32 mouse cellular contexts compared by ENCODE assay signal in the genomic region with DNA sequence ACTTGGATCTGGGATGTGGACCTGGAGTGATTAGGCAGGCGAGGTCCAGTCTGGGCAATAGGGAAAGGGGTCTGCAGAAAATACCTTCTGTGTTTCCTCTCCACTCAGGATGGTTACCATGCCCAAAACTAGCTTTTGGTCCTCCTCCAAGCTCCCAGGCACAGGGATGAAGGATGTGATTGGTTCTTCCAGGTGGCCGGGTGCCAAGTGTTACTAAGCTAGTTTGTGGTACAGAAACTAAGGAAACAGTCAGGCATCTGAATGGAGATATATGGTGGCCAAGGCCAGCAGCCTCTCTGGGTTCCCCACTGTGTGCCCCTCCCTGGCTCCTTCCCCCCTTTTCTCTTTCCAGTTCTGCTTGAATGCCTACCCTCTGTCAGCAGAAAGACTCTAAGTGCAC. TPM values are rescaled to one million over a fixed set of nuclear protein-coding genes. Genes with fewer than 3 reads are reported as not detected.
A peak's percentile ranks its signal among the peaks of the same experiment; 100 is the strongest.
DNase-seq lines count a peak whose midpoint lies in the region; ATAC-seq and TF ChIP-seq lines count a peak whose summit lies in the region.
"Had no signal": no experiment of that assay in that cellular context is flagged by ENCODE, and none has a peak within 500 bp of the region (broad histone marks: within the 10 kb centered on the region; RNA-seq: fewer than 3 reads in every experiment).

No protein-coding gene starts in this region.

- ATAC-seq in intestine, embryonic 14.5 days (replicated peaks; ENCODE audit: low FRiP score, low TSS enrichment, low read depth) = no peak
- ATAC-seq in intestine, embryonic 15.5 days = no peak
- ATAC-seq in lung, postnatal 0 days = 0 out of 2 replicates have a peak, but pooled peaks have one; percentile 5
- ATAC-seq: forebrain, embryonic 15.5 days; midbrain, embryonic 15.5 days; Patski had no signal

- TF ChIP-seq EP300 in lung, postnatal 0 days (IDR thresholded peaks at IDR 0.05) = no peak

- H3K4me3 ChIP-seq in intestine, embryonic 14.5 days (ENCODE audit: low read depth, low read length) = no peak overlapping the region
- no peak overlapping the region for H3K4me3 ChIP-seq in intestine, embryonic 15.5 days (replicated peaks)
- H3K4me3 ChIP-seq in lung, postnatal 0 days (ENCODE audit: low read depth, low read length) = no peak overlapping the region
- H3K4me3 ChIP-seq in lung, adult 2 months (replicated peaks; ENCODE audit: extremely low read depth, low read depth, low read length) = no peak overlapping the region
- no peak overlapping the region for H3K4me3 ChIP-seq in kidney, adult 2 months (ENCODE audit: insufficient read depth, low read depth, low read length)
- H3K4me3 ChIP-seq: forebrain, embryonic 15.5 days; gastrocnemius, adult 2 months; heart, adult 2 months; heart, embryonic 13.5 days; hindbrain, embryonic 15.5 days; kidney, embryonic 15.5 days; layer of hippocampus, adult 2 months; midbrain, embryonic 15.5 days had no signal

- no peak overlapping the region for H3K4me2 ChIP-seq in intestine, embryonic 14.5 days (ENCODE audit: low read length)
- no peak overlapping the region for H3K4me2 ChIP-seq in intestine, embryonic 15.5 days (replicated peaks)
- H3K4me2 ChIP-seq in lung, postnatal 0 days (replicated peaks; ENCODE audit: low read depth, low read length) = no peak overlapping the region
- H3K4me2 ChIP-seq: forebrain, embryonic 15.5 days; heart, embryonic 13.5 days; hindbrain, embryonic 15.5 days; kidney, embryonic 15.5 days; midbrain, embryonic 15.5 days had no signal

- 72% methylated on average over 2 of the region's 2 CpGs for WGBS in intestine, embryonic 14.5 days
- 81% methylated on average over 2 of the region's 2 CpGs for WGBS in intestine, embryonic 15.5 days
- 53% methylated on average over 2 of the region's 2 CpGs for WGBS in lung, postnatal 0 days
- WGBS in lung, adult 2 months = 64% methylated on average over 2 of the region's 2 CpGs
- 87% methylated on average over 2 of the region's 2 CpGs for WGBS in kidney, adult 2 months

- no peaks in the 10 kb centered on the region for H3K27me3 ChIP-seq in intestine, embryonic 14.5 days (replicated peaks; ENCODE audit: control insufficient read depth, insufficient read depth, low read length)
- no peaks in the 10 kb centered on the region for H3K27me3 ChIP-seq in intestine, embryonic 15.5 days (replicated peaks)
- no peaks in the 10 kb centered on the region for H3K27me3 ChIP-seq in lung, postnatal 0 days (replicated peaks; ENCODE audit: insufficient read depth, low read length)
- no peaks in the 10 kb centered on the region for H3K27me3 ChIP-seq in kidney, adult 2 months (replicated peaks; ENCODE audit: control insufficient read depth, insufficient read depth, low read length)
- H3K27me3 ChIP-seq: forebrain, embryonic 15.5 days; heart, embryonic 13.5 days; hindbrain, embryonic 15.5 days; kidney, embryonic 15.5 days; midbrain, embryonic 15.5 days had no signal

- no peaks in the 10 kb centered on the region for H3K4me1 ChIP-seq in intestine, embryonic 14.5 days (replicated peaks; ENCODE audit: control insufficient read depth, insufficient read depth, low read length)
- no peaks in the 10 kb centered on the region for H3K4me1 ChIP-seq in intestine, embryonic 15.5 days (replicated peaks)
- H3K4me1 ChIP-seq in lung, postnatal 0 days (ENCODE audit: insufficient read depth, low read depth, low read length) = no peaks in the 10 kb centered on the region
- no peaks in the 10 kb centered on the region for H3K4me1 ChIP-seq in lung, adult 2 months (ENCODE audit: control insufficient read depth, insufficient read depth, low read length)
- no peaks in the 10 kb centered on the region for H3K4me1 ChIP-seq in kidney, adult 2 months (ENCODE audit: control insufficient read depth, insufficient read depth, low read length)
- H3K4me1 ChIP-seq: forebrain, embryonic 15.5 days; heart, embryonic 13.5 days; hindbrain, embryonic 15.5 days; kidney, embryonic 15.5 days; midbrain, embryonic 15.5 days had no signal

- TF ChIP-seq CTCF in lung, postnatal 0 days (IDR thresholded peaks at IDR 0.05) = no peak
- TF ChIP-seq CTCF in lung, adult 2 months (IDR thresholded peaks at IDR 0.05; ENCODE audit: insufficient read depth, low read length) = no peak
- TF ChIP-seq CTCF in kidney, adult 2 months (conservative IDR thresholded peaks at IDR 0.05; ENCODE audit: insufficient read depth, insufficient read length, low read depth, low read length) = no peak

- peak; percentile 33 for DNase-seq in adrenal gland, postnatal 25 days
- no peak for DNase-seq in adrenal gland, postnatal 14 days
- DNase-seq in intestine, embryonic 14.5 days (ENCODE audit: low spot score) = no peak
- DNase-seq in lung, postnatal 0 days (ENCODE audit: low spot score) = no peak
- no peak for DNase-seq in lung, adult 2 months
- DNase-seq in adipocyte (ENCODE audit: low spot score) = peak; percentile 79
- DNase-seq in kidney, adult 2 months = no peak
- DNase-seq: cerebellum, adult 2 months; cerebellum, postnatal 36 days; gastrocnemius, adult 2 months; gastrocnemius, postnatal 36 days; heart, adult 2 months; heart, postnatal 10 days; kidney, adult 11 months; kidney, postnatal 25 days; liver; right cerebral cortex, adult 18-20 months; spleen, adult 18-20 months; thymus, adult 18-20 months; thymus, postnatal 25 days had no signal

- H3K27ac ChIP-seq in intestine, embryonic 14.5 days (ENCODE audit: low read depth) = peak overlapping the region; percentile 27; the same call in 1 of the 2 replicates
- no peak overlapping the region for H3K27ac ChIP-seq in intestine, embryonic 15.5 days
- no peak overlapping the region for H3K27ac ChIP-seq in lung, postnatal 0 days (ENCODE audit: low read length)
- H3K27ac ChIP-seq in kidney, adult 2 months (ENCODE audit: insufficient read depth, low read depth, low read length) = no peak overlapping the region
- H3K27ac ChIP-seq: forebrain, embryonic 15.5 days; gastrocnemius, adult 2 months; heart, adult 2 months; heart, embryonic 13.5 days; hindbrain, embryonic 15.5 days; kidney, embryonic 15.5 days; layer of hippocampus, adult 2 months; liver, embryonic 14.5 days; midbrain, embryonic 15.5 days had no signal

- no peak for TF ChIP-seq POLR2A in lung, adult 2 months (IDR thresholded peaks at IDR 0.05; ENCODE audit: borderline replicate concordance, extremely low read depth, low read depth, low read length)
- no peak for TF ChIP-seq POLR2A in kidney, adult 2 months (IDR thresholded peaks at IDR 0.05; ENCODE audit: low read depth, low read length)

- 0 out of 2 replicates have a peak, but pooled peaks cover 2% of the 10 kb centered on the region for H3K9me3 ChIP-seq in intestine, embryonic 14.5 days (ENCODE audit: control insufficient read depth, low read length)
- H3K9me3 ChIP-seq in intestine, embryonic 15.5 days = no peaks in the 10 kb centered on the region
- no peaks in the 10 kb centered on the region for H3K9me3 ChIP-seq in lung, postnatal 0 days (ENCODE audit: low read length)
- H3K9me3 ChIP-seq: forebrain, embryonic 15.5 days; G1E; heart, embryonic 13.5 days; hindbrain, embryonic 15.5 days; kidney, embryonic 15.5 days had no signal

- H3K36me3 ChIP-seq in intestine, embryonic 14.5 days (ENCODE audit: control insufficient read depth, insufficient read depth, low read length) = peaks cover 36% of the 10 kb centered on the region
- peaks cover 25% of the 10 kb centered on the region for H3K36me3 ChIP-seq in intestine, embryonic 15.5 days
- peaks cover 14% of the 10 kb centered on the region; the same call in 1 of the 2 replicates for H3K36me3 ChIP-seq in lung, postnatal 0 days (ENCODE audit: insufficient read depth, low read length)
- no peaks in the 10 kb centered on the region for H3K36me3 ChIP-seq in kidney, adult 2 months (ENCODE audit: control insufficient read depth, insufficient read depth, low read length)
- H3K36me3 ChIP-seq: forebrain, embryonic 15.5 days; G1E; hindbrain, embryonic 15.5 days; midbrain, embryonic 15.5 days had no signal

- H3K9ac ChIP-seq in intestine, embryonic 14.5 days (ENCODE audit: low read length) = no peak overlapping the region
- no peak overlapping the region for H3K9ac ChIP-seq in intestine, embryonic 15.5 days
- no peak overlapping the region for H3K9ac ChIP-seq in lung, postnatal 0 days (replicated peaks; ENCODE audit: low read depth)
- H3K9ac ChIP-seq: forebrain, embryonic 15.5 days; heart, embryonic 13.5 days; hindbrain, embryonic 15.5 days; kidney, embryonic 15.5 days; liver, embryonic 14.5 days; midbrain, embryonic 15.5 days had no signal

RNA-seq across cellular contexts. Expression of a gene that starts 19.0 kb away (rescaled TPM):
- total RNA-seq in adrenal gland, postnatal 25 days (2021) = 427 and 469 TPM in 2 replicates
- 221 and 261 TPM in 2 replicates for total RNA-seq in adrenal gland, postnatal 14 days (2021)
- polyA plus RNA-seq in intestine, embryonic 14.5 days (2014; fragmentation: Nextera tagmentation; extraction: Ambion mirVana) = 309 and 317 TPM in 2 replicates
- 317 and 323 TPM in 2 replicates for polyA plus RNA-seq in intestine, embryonic 15.5 days (2015; fragmentation: Nextera tagmentation; extraction: Ambion mirVana)
- polyA plus RNA-seq in lung, postnatal 0 days (2015; fragmentation: Nextera tagmentation; extraction: Ambion mirVana) = 344 and 387 TPM in 2 replicates
- polyA plus RNA-seq in lung, adult 2 months (2012; rRNA removed) = 203 and 218 TPM in 2 replicates
- polyA plus RNA-seq in kidney, adult 2 months (2012; rRNA removed) = 33.2 and 39.1 TPM in 2 replicates
- total RNA-seq: hematopoietic stem cell, adult 5-6 weeks; neutrophil, adult 5-6 weeks had no signal
- polyA plus RNA-seq: G1E had no signal

Comparison
In these comparisons a context has a peak if more than half of its experiments do, and no peak if none do; other contexts are left out.
1. DNase-seq: peak in adrenal gland, postnatal 25 days (single experiment) and adipocyte (single experiment); none in adrenal gland, postnatal 14 days (single experiment), intestine, embryonic 14.5 days (single experiment), lung, postnatal 0 days (single experiment), lung, adult 2 months (single experiment) and kidney, adult 2 months (single experiment).